ENCODE assay signal across 8 mouse cellular contexts in the genomic region with DNA sequence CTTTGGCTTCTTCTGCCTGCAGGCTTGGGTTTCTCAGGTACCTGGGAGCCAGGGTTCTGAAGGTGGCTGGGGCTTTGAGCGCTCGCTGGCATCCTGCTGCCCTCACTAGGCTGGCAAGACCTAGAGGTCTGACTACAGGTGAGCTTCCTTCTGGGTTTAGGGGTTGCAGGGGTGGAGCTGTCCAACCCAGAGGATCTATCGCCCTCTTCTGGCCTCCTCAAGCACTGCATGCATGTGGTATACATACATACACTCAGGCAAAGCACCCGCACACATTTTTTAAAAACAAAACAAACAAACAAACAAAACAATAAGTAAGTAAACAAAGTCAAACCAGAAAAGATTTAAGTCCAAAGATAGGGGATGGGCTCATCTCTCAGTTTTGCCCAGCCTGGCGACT. TPM values are rescaled to one million over a fixed set of nuclear protein-coding genes. Genes with fewer than 3 reads are reported as not detected.
A peak's percentile ranks its signal among the peaks of the same experiment; 100 is the strongest.
DNase-seq lines count a peak whose midpoint lies in the region; ATAC-seq and TF ChIP-seq lines count a peak whose summit lies in the region.

No protein-coding gene starts in this region.

- no peak overlapping the region for H3K4me3 ChIP-seq in midbrain, postnatal 0 days (ENCODE audit: low read depth, low read length)
- H3K4me3 ChIP-seq in midbrain, embryonic 15.5 days, result no peak overlapping the region
- H3K4me3 ChIP-seq in embryonic facial prominence, embryonic 10.5 days, result no peak overlapping the region
- no peak overlapping the region for H3K4me3 ChIP-seq in liver, embryonic 14.5 days (ENCODE audit: insufficient read depth in 1 of 2, low read depth in 2 of 2, low read length in 2 of 2)
- H3K4me3 ChIP-seq in spleen, adult 2 months (ENCODE audit: extremely low read depth, insufficient read depth, insufficient read length), result no peak overlapping the region

- no peaks in the 10 kb centered on the region for H3K36me3 ChIP-seq in midbrain, postnatal 0 days (ENCODE audit: insufficient read depth, low read length)
- H3K36me3 ChIP-seq in midbrain, embryonic 15.5 days (replicated peaks), result no peaks in the 10 kb centered on the region
- H3K36me3 ChIP-seq in embryonic facial prominence, embryonic 10.5 days (replicated peaks), result no peaks in the 10 kb centered on the region
- H3K36me3 ChIP-seq in liver, embryonic 14.5 days (replicated peaks; ENCODE audit: control insufficient read depth, insufficient read depth, low read depth), result no peaks in the 10 kb centered on the region
- H3K36me3 ChIP-seq in spleen, adult 2 months (ENCODE audit: control insufficient read depth, insufficient read depth, low read length), result no peaks in the 10 kb centered on the region

- TF ChIP-seq POLR2A in spleen, adult 2 months (IDR thresholded peaks at IDR 0.05; ENCODE audit: low read depth, low read length), result no peak

- no peaks in the 10 kb centered on the region for H3K27me3 ChIP-seq in midbrain, postnatal 0 days (ENCODE audit: insufficient read depth, low read length)
- no peaks in the 10 kb centered on the region for H3K27me3 ChIP-seq in midbrain, embryonic 15.5 days (replicated peaks)
- peaks cover 9% of the 10 kb centered on the region; the same call in 1 of the 2 replicates for H3K27me3 ChIP-seq in embryonic facial prominence, embryonic 10.5 days (replicated peaks; ENCODE audit: low read depth, poor library complexity, severe bottlenecking)
- H3K27me3 ChIP-seq in liver, embryonic 14.5 days (ENCODE audit: control insufficient read depth, insufficient read depth, low read length), result no peaks in the 10 kb centered on the region
- H3K27me3 ChIP-seq in spleen, adult 2 months (ENCODE audit: control insufficient read depth, insufficient read depth, low read length), result no peaks in the 10 kb centered on the region

- no peak overlapping the region for H3K4me2 ChIP-seq in midbrain, postnatal 0 days (ENCODE audit: low read depth, low read length, poor library complexity, severe bottlenecking)
- H3K4me2 ChIP-seq in midbrain, embryonic 15.5 days, result no peak overlapping the region
- no peak overlapping the region for H3K4me2 ChIP-seq in liver, embryonic 14.5 days (ENCODE audit: low read depth)

- H3K4me1 ChIP-seq in midbrain, postnatal 0 days (ENCODE audit: insufficient read depth, low read length), result no peaks in the 10 kb centered on the region
- no peaks in the 10 kb centered on the region for H3K4me1 ChIP-seq in midbrain, embryonic 15.5 days
- H3K4me1 ChIP-seq in embryonic facial prominence, embryonic 10.5 days, result peaks cover 9% of the 10 kb centered on the region; the same call in 1 of the 2 replicates
- H3K4me1 ChIP-seq in liver, embryonic 14.5 days (replicated peaks; ENCODE audit: control insufficient read depth in 2 of 2, insufficient read depth in 2 of 2, low read length in 1 of 2), result peaks cover 5 to 14% of the 10 kb centered on the region in 2 experiments
- H3K4me1 ChIP-seq in spleen, adult 2 months (ENCODE audit: control insufficient read depth, insufficient read depth, insufficient read length), result no peaks in the 10 kb centered on the region; the same call in 1 of the 2 replicates

- 60% methylated on average over 5 of the region's 5 CpGs for WGBS in midbrain, postnatal 0 days
- WGBS in midbrain, embryonic 15.5 days, result 63% methylated on average over 5 of the region's 5 CpGs
- 56% methylated on average over 5 of the region's 5 CpGs for WGBS in embryonic facial prominence, embryonic 10.5 days
- WGBS in liver, embryonic 14.5 days (ENCODE audit: insufficient replicate concordance), result 54% methylated on average over 5 of the region's 5 CpGs
- 70% methylated on average over 5 of the region's 5 CpGs for WGBS in spleen, adult 2 months

- no peak for TF ChIP-seq EP300 in liver, embryonic 14.5 days (IDR thresholded peaks at IDR 0.05; ENCODE audit: low read depth)

- peak; percentile 72 for TF ChIP-seq CTCF in midbrain, postnatal 0 days (IDR thresholded peaks at IDR 0.05)
- TF ChIP-seq CTCF in liver, embryonic 14.5 days (IDR thresholded peaks at IDR 0.05; ENCODE audit: low read depth), result peak; percentile 90
- peak; percentile 59; the same call in 1 of the 2 replicates for TF ChIP-seq CTCF in spleen, adult 2 months (IDR thresholded peaks at IDR 0.05; ENCODE audit: extremely low read depth, insufficient read depth, insufficient read length, insufficient replicate concordance)

- H3K27ac ChIP-seq in midbrain, postnatal 0 days (ENCODE audit: low read depth, low read length), result no peak overlapping the region
- no peak overlapping the region for H3K27ac ChIP-seq in midbrain, embryonic 15.5 days
- no peak overlapping the region for H3K27ac ChIP-seq in embryonic facial prominence, embryonic 10.5 days (replicated peaks)
- no peak overlapping the region for H3K27ac ChIP-seq in liver, embryonic 14.5 days
- no peak overlapping the region for H3K27ac ChIP-seq in spleen, adult 2 months (ENCODE audit: insufficient read depth, low read length)

- no peak overlapping the region for H3K9ac ChIP-seq in midbrain, postnatal 0 days (replicated peaks; ENCODE audit: low read length, poor library complexity, severe bottlenecking)
- H3K9ac ChIP-seq in midbrain, embryonic 15.5 days, result no peak overlapping the region
- no peak overlapping the region for H3K9ac ChIP-seq in liver, embryonic 14.5 days (replicated peaks)

- DNase-seq in cerebellum, adult 9-10 months, result peak; percentile 39
- no peak for DNase-seq in cerebellum, adult 9-11 months
- DNase-seq in midbrain, postnatal 0 days (ENCODE audit: low spot score), result peak; percentile 39
- peak; percentile 68 for DNase-seq in embryonic facial prominence, embryonic 10.5 days (ENCODE audit: low spot score)
- DNase-seq in liver, embryonic 14.5 days (ENCODE audit: low read depth in 3 of 3, low spot score in 3 of 3), result peak in 1 of 3 experiments; percentile 38
- DNase-seq in spleen, adult 2 months (ENCODE audit: low read depth in 1 of 2, low spot score in 2 of 2), result peak in 1 of 2 experiments; percentile 63
- DNase-seq in layer of hippocampus, adult 8-10 months (ENCODE audit: low spot score in 2 of 2), result no peak

- H3K9me3 ChIP-seq in midbrain, postnatal 0 days (ENCODE audit: low read length), result no peaks in the 10 kb centered on the region
- no peaks in the 10 kb centered on the region for H3K9me3 ChIP-seq in midbrain, embryonic 15.5 days
- peaks cover 5% of the 10 kb centered on the region; the same call in 1 of the 2 replicates for H3K9me3 ChIP-seq in embryonic facial prominence, embryonic 10.5 days
- no peaks in the 10 kb centered on the region for H3K9me3 ChIP-seq in liver, embryonic 14.5 days (ENCODE audit: control insufficient read depth, low read length)

- ATAC-seq in midbrain, postnatal 0 days (ENCODE audit: low FRiP score), result peak; percentile 35; the same call in 1 of the 2 replicates
- no peak for ATAC-seq in midbrain, embryonic 15.5 days (replicated peaks)
- ATAC-seq in liver, embryonic 14.5 days (ENCODE audit: insufficient read depth), result peak; percentile 58; the same call in 1 of the 2 replicates

RNA-seq across cellular contexts. Expression of a gene that starts 14.8 kb away (rescaled TPM):
- 37.7 and 42.9 TPM in 2 replicates for total RNA-seq in midbrain, postnatal 0 days (2014; rRNA removed)
- 6.5 and 6.6 TPM in 2 replicates for polyA plus RNA-seq in midbrain, postnatal 0 days (2015; fragmentation: Nextera tagmentation; extraction: Ambion mirVana)
- 4.4 TPM in 2 replicates for polyA plus RNA-seq in midbrain, embryonic 15.5 days (2015; fragmentation: Nextera tagmentation; extraction: Ambion mirVana)
- 2.8 and 3.3 TPM in 2 replicates for polyA plus RNA-seq in embryonic facial prominence, embryonic 10.5 days (2016; fragmentation: Nextera tagmentation; extraction: Ambion mirVana)
- polyA plus RNA-seq in liver, embryonic 14.5 days (2012; rRNA removed), result 15.6 and 15.9 TPM in 2 replicates
- polyA plus RNA-seq in liver, embryonic 14.5 days (2014; fragmentation: Nextera tagmentation; extraction: Ambion mirVana), result 17.6 and 19.3 TPM in 2 replicates
- 44.6 and 50.6 TPM in 2 replicates for polyA plus RNA-seq in spleen, adult 2 months (2012; rRNA removed)
- 10 to 100 TPM; 43.3 to 53.4 (median 48.2) TPM for total RNA-seq in layer of hippocampus, adult 8-10 months (2022)

Comparison
In these comparisons a context has a peak if more than half of its experiments do, and no peak if none do; other contexts are left out.
1. DNase-seq: peak in cerebellum, adult 9-10 months (single experiment), midbrain, postnatal 0 days (single experiment) and embryonic facial prominence, embryonic 10.5 days (single experiment); none in cerebellum, adult 9-11 months (single experiment) and layer of hippocampus, adult 8-10 months (0 of 2).
2. Peak in every context shown above with its lines, with median percentiles within 50 percentile points of each other: CTCF ChIP-seq.